Mouse (Mus musculus) kidney, postnatal 4 days (tissue): ENCODE measurements around the gene Otulin.

Experiments used
- DNase-seq, 2 experiments: peaks; one replicate each; pipeline ENCODE4 v3.0.0; 2021; ENCODE audit warnings: mixed read lengths in 2 of 2

The Otulin gene

GRCm38 (mm10) chr15:27548110-27548509, 82.4 kb downstream of the Otulin start:
- DNase-seq, result no peak

GRCm38 (mm10) chr15:27545203-27545602, 85.3 kb downstream of the Otulin start:
- DNase-seq, result no peak

- no peak for DNase-seq
Observed at GRCm38 (mm10) chr15:27539745-27540144, 90.7 kb downstream of the Otulin start.

GRCm38 (mm10) chr15:27537519-27538223, 92.8 kb downstream of the Otulin start:
- DNase-seq, result no peak

- peak; percentile 28 to 44 for DNase-seq
Observed at GRCm38 (mm10) chr15:27536771-27537170, 93.7 kb downstream of the Otulin start.

- DNase-seq, result no peak
Observed at GRCm38 (mm10) chr15:27536186-27536585, 94.3 kb downstream of the Otulin start.

- DNase-seq, result no peak
Observed at GRCm38 (mm10) chr15:27535681-27536080, 94.8 kb downstream of the Otulin start.

GRCm38 (mm10) chr15:27533036-27533435, 97.5 kb downstream of the Otulin start:
- DNase-seq, result no peak

GRCm38 (mm10) chr15:27530023-27530422, 100.5 kb downstream of the Otulin start:
- no peak for DNase-seq

- no peak for DNase-seq
Observed at GRCm38 (mm10) chr15:27528896-27529295, 101.6 kb downstream of the Otulin start.

- peak; percentile 51 to 53 for DNase-seq
Observed at GRCm38 (mm10) chr15:27525233-27526005, 105.1 kb downstream of the Otulin start.

GRCm38 (mm10) chr15:27519857-27520256, 110.6 kb downstream of the Otulin start:
- no peak for DNase-seq

- DNase-seq, result no peak
Observed at GRCm38 (mm10) chr15:27518026-27518425, 112.5 kb downstream of the Otulin start.

- no peak for DNase-seq
Observed at GRCm38 (mm10) chr15:27516927-27517326, 113.6 kb downstream of the Otulin start.

- DNase-seq, result no peak
Observed at GRCm38 (mm10) chr15:27508982-27509381, 121.5 kb downstream of the Otulin start.

- DNase-seq, result no peak
Observed at GRCm38 (mm10) chr15:27508169-27508568, 122.3 kb downstream of the Otulin start.

- DNase-seq, result no peak
Observed at GRCm38 (mm10) chr15:27506893-27507596, 123.4 kb downstream of the Otulin start.

GRCm38 (mm10) chr15:27506127-27506886, 124.2 kb downstream of the Otulin start:
- peak in 1 of 2 experiments; percentile 17 for DNase-seq

GRCm38 (mm10) chr15:27503801-27504730, 126.4 kb downstream of the Otulin start:
- DNase-seq, result no peak

GRCm38 (mm10) chr15:27503221-27503620, 127.3 kb downstream of the Otulin start:
- no peak for DNase-seq

- no peak for DNase-seq
Observed at GRCm38 (mm10) chr15:27502338-27502737, 128.2 kb downstream of the Otulin start.

- no peak for DNase-seq
Observed at GRCm38 (mm10) chr15:27500390-27500789, 130.1 kb downstream of the Otulin start.
